Mouse (Mus musculus) midbrain, embryonic 12.5 days (tissue): Measurements from ENCODE around the gene 9530068E07Rik. TPM values are rescaled to one million over a fixed set of nuclear protein-coding genes. Genes with fewer than 3 reads are reported as not detected.

Experiments
- ATAC-seq: fragments of 200-750 bp; cut with Nextera tagmentation; 2 replicates; pipeline ENCODE4 v1.8.0; 2017; ENCODE audit warnings: low read depth, moderate TSS enrichment, moderate library complexity; ENCODE audit not compliant: low FRiP score
- H3K27ac ChIP-seq: fragments of 300-500 bp; sonication (generic); replicated peaks from 2 replicates; pipeline ENCODE4 v1.5.1; 2016; ENCODE audit warnings: mild to moderate bottlenecking
- H3K27me3 ChIP-seq: fragments of 300-500 bp; sonication (generic); 2 replicates; pipeline ENCODE4 v1.6.1; 2016; ENCODE audit warnings: mild to moderate bottlenecking
- H3K36me3 ChIP-seq: fragments of 300-500 bp; sonication (generic); 2 replicates; pipeline ENCODE4 v1.6.1; 2016
- H3K4me1 ChIP-seq: fragments of 300-500 bp; sonication (generic); 2 replicates; pipeline ENCODE4 v1.6.1; 2016
- H3K4me2 ChIP-seq: fragments of 300-500 bp; sonication (generic); replicated peaks from 2 replicates; pipeline ENCODE4 v1.6.1; 2016; ENCODE audit warnings: mild to moderate bottlenecking, moderate library complexity
- H3K4me3 ChIP-seq: fragments of 300-500 bp; sonication (generic); 2 replicates; pipeline ENCODE4 v1.5.1; 2016; ENCODE audit warnings: mild to moderate bottlenecking
- H3K9ac ChIP-seq: fragments of 300-500 bp; sonication (generic); replicated peaks from 2 replicates; pipeline ENCODE4 v1.6.1; 2016; ENCODE audit warnings: mild to moderate bottlenecking, moderate library complexity
- H3K9me3 ChIP-seq: fragments of 300-500 bp; sonication (generic); 2 replicates; pipeline ENCODE4 v1.6.1; 2016; ENCODE audit warnings: mild to moderate bottlenecking
- WGBS: fragments of 180-500 bp; shearing (Covaris S2); methylation state at CpG from one replicate; pipeline ENCODE4 v1.1.7; 2016; 5-methylcytosine and 5-hydroxymethylcytosine counted together
- polyA plus RNA-seq: library from polyadenylated mRNA; unstranded; fragments of >200 nt; fragmentation: Nextera tagmentation; extraction: Ambion mirVana; gene quantifications from 2 replicates; pipeline ENCODE4 v1.2.1, GENCODE M21; 2016

Gene 9530068E07Rik
- polyA plus RNA-seq, 1 experiment from 2014 or later = 154 TPM

- peaks cover 3% of the 10 kb centered on the region; the same call in 1 of the 2 replicates for H3K27me3 ChIP-seq
- peak within 1 kb of the TSS; percentile 94 for H3K4me2 ChIP-seq
- no peaks in the 10 kb centered on the region for H3K9me3 ChIP-seq
- peak; percentile 94 for ATAC-seq
- peak within 1 kb of the TSS; percentile 88 for H3K4me3 ChIP-seq
- WGBS = under 1% methylated on average over 83 of the region's 84 CpGs
- H3K4me1 ChIP-seq = peaks cover 36% of the 10 kb centered on the region
- H3K36me3 ChIP-seq = no peaks in the 10 kb centered on the region
- H3K9ac ChIP-seq = peak within 1 kb of the TSS; percentile 93
- peak within 1 kb of the TSS; percentile 89 for H3K27ac ChIP-seq
Observed at GRCm38 (mm10) chr11:52360471-52361277, 35.6 kb upstream of the 9530068E07Rik start, which contains the start of gene Vdac1. Gene Vdac1 (plus strand): TSS chr11:52360860.

GRCm38 (mm10) chr11:52361287-52361921, 34.8 kb upstream of the 9530068E07Rik start:
- Histone ChIP-seq H3K27me3 (peaks cover 3% of the 10 kb centered on the region; the same call in 1 of the 2 replicates), H3K27ac (peak overlapping the region; percentile 89), H3K4me1 (peaks cover 36% of the 10 kb centered on the region), H3K4me2 (peak overlapping the region; percentile 94), H3K9me3 (no peaks in the 10 kb centered on the region), H3K4me3 (peak overlapping the region; percentile 88), H3K9ac (peak overlapping the region; percentile 93), H3K36me3 (no peaks in the 10 kb centered on the region)
- WGBS = 1% methylated on average over 46 of the region's 47 CpGs
- ATAC-seq = peak; percentile 24

- WGBS = 87% methylated on average over 2 of the region's 2 CpGs
- Histone ChIP-seq H3K27ac (no peak overlapping the region), H3K27me3 (no peaks in the 10 kb centered on the region), H3K9ac (no peak overlapping the region), H3K9me3 (no peaks in the 10 kb centered on the region), H3K4me2 (no peak overlapping the region), H3K4me1 (peaks cover 36% of the 10 kb centered on the region), H3K36me3 (no peaks in the 10 kb centered on the region), H3K4me3 (no peak overlapping the region)
- ATAC-seq = no peak
Observed at GRCm38 (mm10) chr11:52364376-52364775, 31.9 kb upstream of the 9530068E07Rik start.

- 76% methylated on average over 1 of the region's 1 CpGs for WGBS
- Histone ChIP-seq H3K4me3 (no peak overlapping the region), H3K9ac (0 out of 2 replicates have a peak overlapping the region, but pooled peaks have one; percentile 31)
Observed at GRCm38 (mm10) chr11:52365143-52365542, 31.1 kb upstream of the 9530068E07Rik start.

GRCm38 (mm10) chr11:52366358-52366757, 29.9 kb upstream of the 9530068E07Rik start:
- H3K9me3 ChIP-seq = no peaks in the 10 kb centered on the region
- H3K9ac ChIP-seq = no peak overlapping the region
- H3K4me2 ChIP-seq = no peak overlapping the region
- H3K4me3 ChIP-seq = no peak overlapping the region
- 90% methylated on average over 5 of the region's 5 CpGs for WGBS
- H3K27me3 ChIP-seq = no peaks in the 10 kb centered on the region
- H3K4me1 ChIP-seq = peaks cover 37% of the 10 kb centered on the region
- no peak for ATAC-seq
- H3K36me3 ChIP-seq = no peaks in the 10 kb centered on the region
- no peak overlapping the region for H3K27ac ChIP-seq

More at GRCm38 (mm10) chr11:52365143-52365542, 31.1 kb upstream of the 9530068E07Rik start:
- H3K27me3 ChIP-seq = no peaks in the 10 kb centered on the region
- ATAC-seq = no peak
- H3K36me3 ChIP-seq = no peaks in the 10 kb centered on the region
- no peaks in the 10 kb centered on the region for H3K9me3 ChIP-seq
- H3K4me2 ChIP-seq = no peak overlapping the region
- H3K4me1 ChIP-seq = peaks cover 31% of the 10 kb centered on the region
- no peak overlapping the region for H3K27ac ChIP-seq

- no peaks in the 10 kb centered on the region for H3K9me3 ChIP-seq
- 85% methylated on average over 10 of the region's 10 CpGs for WGBS
- no peak overlapping the region for H3K9ac ChIP-seq
- no peak overlapping the region for H3K27ac ChIP-seq
- no peak for ATAC-seq
- no peaks in the 10 kb centered on the region for H3K36me3 ChIP-seq
- H3K4me3 ChIP-seq = no peak overlapping the region
- no peak overlapping the region for H3K4me2 ChIP-seq
- no peaks in the 10 kb centered on the region for H3K27me3 ChIP-seq
- peaks cover 21% of the 10 kb centered on the region for H3K4me1 ChIP-seq
Observed at GRCm38 (mm10) chr11:52368176-52368985, 27.8 kb upstream of the 9530068E07Rik start.

- peaks cover 2% of the 10 kb centered on the region; the same call in 1 of the 2 replicates for H3K36me3 ChIP-seq
- 87% methylated on average over 9 of the region's 9 CpGs for WGBS
- no peaks in the 10 kb centered on the region for H3K9me3 ChIP-seq
- no peak for ATAC-seq
- H3K9ac ChIP-seq = no peak overlapping the region
- H3K4me1 ChIP-seq = peaks cover 16% of the 10 kb centered on the region
- no peak overlapping the region for H3K4me3 ChIP-seq
- no peak overlapping the region for H3K4me2 ChIP-seq
- no peak overlapping the region for H3K27ac ChIP-seq
- no peaks in the 10 kb centered on the region for H3K27me3 ChIP-seq
Observed at GRCm38 (mm10) chr11:52369252-52370134, 26.7 kb upstream of the 9530068E07Rik start.

- H3K9me3 ChIP-seq = no peaks in the 10 kb centered on the region
- H3K36me3 ChIP-seq = peaks cover 8% of the 10 kb centered on the region
- no peaks in the 10 kb centered on the region for H3K27me3 ChIP-seq
- H3K4me2 ChIP-seq = no peak overlapping the region
- H3K4me3 ChIP-seq = no peak overlapping the region
- H3K27ac ChIP-seq = 0 out of 2 replicates have a peak overlapping the region, but pooled peaks have one; percentile 46
- no peak overlapping the region for H3K9ac ChIP-seq
- no peak for ATAC-seq
- H3K4me1 ChIP-seq = peaks cover 10% of the 10 kb centered on the region
- 94% methylated on average over 2 of the region's 2 CpGs for WGBS
Observed at GRCm38 (mm10) chr11:52370135-52370452, 26.1 kb upstream of the 9530068E07Rik start.

GRCm38 (mm10) chr11:52370538-52370937, 25.7 kb upstream of the 9530068E07Rik start:
- Histone ChIP-seq H3K27me3 (no peaks in the 10 kb centered on the region), H3K4me1 (peaks cover 9% of the 10 kb centered on the region; the same call in 1 of the 2 replicates), H3K9ac (no peak overlapping the region), H3K4me2 (no peak overlapping the region), H3K4me3 (no peak overlapping the region), H3K9me3 (no peaks in the 10 kb centered on the region), H3K27ac (peak overlapping the region; percentile 46; the same call in 1 of the 2 replicates), H3K36me3 (peaks cover 11% of the 10 kb centered on the region)
- no peak for ATAC-seq
- 45% methylated on average over 2 of the region's 2 CpGs for WGBS

- H3K9ac ChIP-seq = no peak overlapping the region
- H3K36me3 ChIP-seq = peaks cover 34% of the 10 kb centered on the region
- 83% methylated on average over 7 of the region's 7 CpGs for WGBS
- no peak for ATAC-seq
- no peaks in the 10 kb centered on the region for H3K9me3 ChIP-seq
- H3K27me3 ChIP-seq = no peaks in the 10 kb centered on the region
- H3K4me2 ChIP-seq = no peak overlapping the region
- peaks cover 9% of the 10 kb centered on the region; the same call in 1 of the 2 replicates for H3K4me1 ChIP-seq
- H3K4me3 ChIP-seq = no peak overlapping the region
- H3K27ac ChIP-seq = no peak overlapping the region
Observed at GRCm38 (mm10) chr11:52373841-52374240, 22.4 kb upstream of the 9530068E07Rik start.

GRCm38 (mm10) chr11:52374340-52374739, 21.9 kb upstream of the 9530068E07Rik start:
- Histone ChIP-seq H3K9me3 (no peaks in the 10 kb centered on the region), H3K4me1 (peaks cover 9% of the 10 kb centered on the region; the same call in 1 of the 2 replicates), H3K4me2 (no peak overlapping the region), H3K27ac (no peak overlapping the region), H3K36me3 (peaks cover 39% of the 10 kb centered on the region), H3K27me3 (no peaks in the 10 kb centered on the region), H3K9ac (no peak overlapping the region), H3K4me3 (no peak overlapping the region)
- WGBS = 70% methylated on average over 6 of the region's 6 CpGs
- ATAC-seq = no peak
